Mouse (Mus musculus) MEL (cell line): ENCODE results near the gene Apol7e. TPM values are rescaled to one million over a fixed set of nuclear protein-coding genes. Genes with fewer than 3 reads are reported as not detected.

Source experiments
- DNase-seq: peaks from one replicate; pipeline ENCODE4 v3.0.0; 2011; ENCODE audit warnings: low read depth, low spot score
- H3K27ac ChIP-seq: 2 replicates; pipeline ENCODE4 v1.5.1; 2012; ENCODE audit warnings: low read depth, mild to moderate bottlenecking, control low read depth, low read length, moderate library complexity; ENCODE audit not compliant: control insufficient read depth
- H3K27me3 ChIP-seq, 2 experiments: fragments of 150-350 bp in 1 of 2; sonication (generic) in 1 of 2; 2 replicates each; pipeline ENCODE4 v1.6.1; 2012; ENCODE audit warnings: low read length in 2 of 2, mild to moderate bottlenecking in 2 of 2, improper control_type of control experiment in 1 of 2, moderate library complexity in 1 of 2; ENCODE audit not compliant: insufficient read depth in 2 of 2, control insufficient read depth in 1 of 2
- H3K36me3 ChIP-seq, 2 experiments: 2 replicates each; pipeline ENCODE4 v1.6.1; 2012 to 2014; ENCODE audit warnings: low read length in 2 of 2, improper control_type of control experiment in 1 of 2, inconsistent platforms in 1 of 2, mild to moderate bottlenecking in 1 of 2; ENCODE audit not compliant: insufficient read depth in 2 of 2, control insufficient read depth in 1 of 2
- H3K4me1 ChIP-seq, 2 experiments: fragments of 150-350 bp in 1 of 2; sonication (generic) in 1 of 2; 2 replicates each; pipeline ENCODE4 v1.6.1; 2012; ENCODE audit warnings: low read length in 2 of 2, improper control_type of control experiment in 1 of 2, mild to moderate bottlenecking in 1 of 2; ENCODE audit not compliant: insufficient read depth in 2 of 2, control insufficient read depth in 1 of 2
- H3K4me3 ChIP-seq, 2 experiments: fragments of 150-350 bp in 1 of 2; sonication (generic) in 1 of 2; 2 replicates each; pipeline ENCODE4 v1.5.1; 2012; ENCODE audit warnings: low read depth in 2 of 2, low read length in 2 of 2, mild to moderate bottlenecking in 2 of 2, moderate library complexity in 2 of 2, control low read depth in 1 of 2, improper control_type of control experiment in 1 of 2; ENCODE audit not compliant: control insufficient read depth in 1 of 2, insufficient read depth in 1 of 2
- H3K79me2 ChIP-seq: 2 replicates; pipeline ENCODE4 v1.6.1; 2012; ENCODE audit warnings: mild to moderate bottlenecking, low read length, moderate library complexity; ENCODE audit not compliant: control insufficient read depth, poor library complexity, insufficient read depth
- H3K9ac ChIP-seq: 2 replicates; pipeline ENCODE4 v1.6.1; 2012; ENCODE audit warnings: low read depth, mild to moderate bottlenecking, control low read depth, low read length, moderate library complexity; ENCODE audit not compliant: control insufficient read depth, poor library complexity, severe bottlenecking
- H3K9me3 ChIP-seq: fragments of 150-350 bp; sonication (generic); replicated peaks from 2 replicates; pipeline ENCODE4 v1.6.1; 2012; ENCODE audit warnings: mild to moderate bottlenecking, low read length, improper control_type of control experiment, moderate library complexity; ENCODE audit not compliant: insufficient read depth
- BHLHE40 ChIP-seq: IDR thresholded peaks from 2 replicates; pipeline ENCODE4 v1.6.1; 2012; ENCODE audit warnings: low read depth, mild to moderate bottlenecking, inconsistent platforms, low read length, improper control_type of control experiment, borderline replicate concordance
- CHD1 ChIP-seq: IDR thresholded peaks from 2 replicates; pipeline ENCODE4 v1.6.1; 2012; ENCODE audit warnings: low read depth, mild to moderate bottlenecking, inconsistent platforms, low read length, improper control_type of control experiment
- CTCF ChIP-seq, 3 experiments: IDR thresholded peaks in 2 of 3; conservative IDR thresholded peaks in 1 of 3; 2 replicates each; pipeline ENCODE4 v1.5.1; 2011 to 2012; ENCODE audit warnings: low read length in 3 of 3, low read depth in 2 of 3, mild to moderate bottlenecking in 2 of 3, improper control_type of control experiment in 1 of 3, inconsistent platforms in 1 of 3, mixed read lengths in 1 of 3, moderate library complexity in 1 of 3; ENCODE audit not compliant: control insufficient read depth in 1 of 3, insufficient read depth in 1 of 3, poor library complexity in 1 of 3, severe bottlenecking in 1 of 3
- HCFC1 ChIP-seq: IDR thresholded peaks from 2 replicates; pipeline ENCODE4 v1.6.1; 2012; ENCODE audit warnings: low read depth, mild to moderate bottlenecking, inconsistent platforms, low read length, improper control_type of control experiment, moderate library complexity
- JUND ChIP-seq: IDR thresholded peaks from 2 replicates; pipeline ENCODE4 v1.6.1; 2011; ENCODE audit warnings: low read depth, mild to moderate bottlenecking, improper control_type of control experiment, low read length
- MAFK ChIP-seq: IDR thresholded peaks from 2 replicates; pipeline ENCODE4 v1.6.1; 2011; ENCODE audit warnings: low read depth, mild to moderate bottlenecking, low read length, improper control_type of control experiment, borderline replicate concordance
- MAX ChIP-seq: IDR thresholded peaks from 2 replicates; pipeline ENCODE4 v1.6.1; 2011; ENCODE audit warnings: low read length, improper control_type of control experiment
- MAZ ChIP-seq: IDR thresholded peaks from 2 replicates; pipeline ENCODE4 v1.6.1; 2012; ENCODE audit warnings: low read depth, mild to moderate bottlenecking, inconsistent platforms, low read length, improper control_type of control experiment
- MEF2A ChIP-seq: IDR thresholded peaks from 2 replicates; pipeline ENCODE4 v1.6.1; 2014; ENCODE audit warnings: low read depth, mild to moderate bottlenecking, inconsistent platforms, low read length, improper control_type of control experiment; ENCODE audit not compliant: poor library complexity, insufficient replicate concordance, severe bottlenecking; ENCODE audit errors: extremely low read depth
- MXI1 ChIP-seq: IDR thresholded peaks from 2 replicates; pipeline ENCODE4 v1.6.1; 2011; ENCODE audit warnings: mild to moderate bottlenecking, low read depth, low read length, improper control_type of control experiment
- MYC ChIP-seq: IDR thresholded peaks from 2 replicates; pipeline ENCODE4 v1.6.1; 2011; ENCODE audit warnings: low read depth, mild to moderate bottlenecking, low read length, improper control_type of control experiment, moderate library complexity
- POLR2AphosphoS5 ChIP-seq: IDR thresholded peaks from 2 replicates; pipeline ENCODE4 v1.6.1; 2012; ENCODE audit warnings: low read depth, borderline replicate concordance, mild to moderate bottlenecking, inconsistent platforms, low read length, moderate library complexity, mixed read lengths
- RAD21 ChIP-seq: IDR thresholded peaks from 2 replicates; pipeline ENCODE4 v1.6.1; 2011; ENCODE audit warnings: mild to moderate bottlenecking, low read depth, low read length, improper control_type of control experiment
- RCOR1 ChIP-seq: IDR thresholded peaks from 2 replicates; pipeline ENCODE4 v1.6.1; 2012; ENCODE audit warnings: low read depth, mild to moderate bottlenecking, inconsistent platforms, low read length, improper control_type of control experiment
- SIN3A ChIP-seq: IDR thresholded peaks from 2 replicates; pipeline ENCODE4 v1.6.1; 2012; ENCODE audit warnings: low read length, improper control_type of control experiment, inconsistent platforms
- SMC3 ChIP-seq: IDR thresholded peaks from 2 replicates; pipeline ENCODE4 v1.6.1; 2011; ENCODE audit warnings: low read depth, low read length, improper control_type of control experiment
- UBTF ChIP-seq: IDR thresholded peaks from 2 replicates; pipeline ENCODE4 v1.6.1; 2012; ENCODE audit warnings: low read depth, mild to moderate bottlenecking, inconsistent platforms, low read length, improper control_type of control experiment, moderate library complexity, borderline replicate concordance; ENCODE audit not compliant: insufficient read depth
- ZC3H11A ChIP-seq: IDR thresholded peaks from 2 replicates; pipeline ENCODE4 v1.6.1; 2012; ENCODE audit warnings: low read depth, mild to moderate bottlenecking, inconsistent platforms, low read length, improper control_type of control experiment
- ZKSCAN1 ChIP-seq: IDR thresholded peaks from 2 replicates; pipeline ENCODE4 v1.6.1; 2012; ENCODE audit warnings: low read depth, mild to moderate bottlenecking, inconsistent platforms, low read length, improper control_type of control experiment, moderate library complexity
- ZMIZ1 ChIP-seq: IDR thresholded peaks from 2 replicates; pipeline ENCODE4 v1.6.1; 2012; ENCODE audit warnings: low read depth, mild to moderate bottlenecking, inconsistent platforms, low read length, improper control_type of control experiment, moderate library complexity
- ZNF384 ChIP-seq: IDR thresholded peaks from 2 replicates; pipeline ENCODE4 v1.6.1; 2012; ENCODE audit warnings: low read depth, mild to moderate bottlenecking, inconsistent platforms, low read length, improper control_type of control experiment
- polyA plus RNA-seq, 2 experiments: library from polyadenylated mRNA; stranded (reverse) in 1 of 2; unstranded in 1 of 2; fragments of >175 nt in 1 of 2; fragments of >200 nt in 1 of 2; gene quantifications; 2 replicates each; pipeline versions ENCODE4 v1.2.1 to v1.2.4; 2012; ENCODE audit warnings: low replicate concordance in 2 of 2, low read depth in 1 of 2; ENCODE audit not compliant: insufficient read length in 2 of 2, insufficient read depth in 1 of 2, missing spikeins in 1 of 2
- total RNA-seq: library from RNA; depleted of rRNA; stranded (reverse); fragments of 300-350 nt; gene quantifications from 2 replicates; pipeline ENCODE4 v1.2.3, GENCODE M21; 2012

The Apol7e gene
- total and polyA plus RNA-seq, 3 experiments: not detected

- Histone ChIP-seq H3K9ac (no peak overlapping the region), H3K4me1 (peaks cover 0 to 3% of the 10 kb centered on the region in 2 experiments; a peak in 1 of 4 replicates), H3K4me3 (no peak overlapping the region), H3K27ac (no peak overlapping the region), H3K36me3 (peaks cover 0 to under 1% of the 10 kb centered on the region in 2 experiments; a peak in 1 of 4 replicates), H3K9me3 (no peaks in the 10 kb centered on the region), H3K79me2 (no peaks in the 10 kb centered on the region), H3K27me3 (no peaks in the 10 kb centered on the region)
- TF ChIP-seq MAZ: no peak
- TF ChIP-seq BHLHE40: no peak
- no peak for TF ChIP-seq RCOR1
- TF ChIP-seq ZNF384: no peak
- no peak for TF ChIP-seq HCFC1
- TF ChIP-seq SIN3A: no peak
- no peak for TF ChIP-seq MEF2A
- TF ChIP-seq JUND: no peak
- no peak for TF ChIP-seq MXI1
- no peak for TF ChIP-seq CHD1
- no peak for TF ChIP-seq ZKSCAN1
- no peak for TF ChIP-seq MYC
- no peak for TF ChIP-seq RAD21
- TF ChIP-seq UBTF: no peak
- TF ChIP-seq SMC3: no peak
- no peak for TF ChIP-seq ZC3H11A
- no peak for TF ChIP-seq POLR2AphosphoS5
- no peak for TF ChIP-seq MAFK
- DNase-seq: no peak
Measured at GRCm38 (mm10) chr15:77761083-77761482, 62.4 kb downstream of the Apol7e start.

GRCm38 (mm10) chr15:77761561-77762380 lies 63.1 kb downstream of the Apol7e start:
- H3K79me2 ChIP-seq: no peaks in the 10 kb centered on the region
- H3K27me3 ChIP-seq: no peaks in the 10 kb centered on the region
- peak; percentile 66 for DNase-seq
- no peaks in the 10 kb centered on the region for H3K9me3 ChIP-seq
- H3K4me1 ChIP-seq: 0 out of 4 replicates have a peak, but pooled peaks cover 0 to 3% of the 10 kb centered on the region in 2 experiments
- H3K36me3 ChIP-seq: peaks cover 0 to 4% of the 10 kb centered on the region in 2 experiments; a peak in 1 of 4 replicates
- H3K4me3 ChIP-seq: no peak overlapping the region
- no peak overlapping the region for H3K27ac ChIP-seq
- TF ChIP-seq SMC3 (peak; percentile 73), CTCF (IDR thresholded peaks at IDR 0.05 in 2 of 3, conservative IDR thresholded peaks at IDR 0.05 in 1 of 3; ENCODE audit: control insufficient read depth in 1 of 3, insufficient read depth in 1 of 3, low read depth in 2 of 3, low read length in 3 of 3, poor library complexity in 1 of 3, severe bottlenecking in 1 of 3) (peak; percentile 72 to 80 (median 75)), ZC3H11A (peak; percentile 32), MAX (no peak), RAD21 (peak; percentile 47), ZMIZ1 (no peak)
- no peak overlapping the region for H3K9ac ChIP-seq
